Mouse (Mus musculus) myocyte (in vitro differentiated cells): ENCODE measurements around the gene Dqx1.

Experiments
- MAX ChIP-seq: IDR thresholded peaks from one replicate; pipeline ENCODE4 v1.6.1; 2011; ENCODE audit warnings: low read depth, mild to moderate bottlenecking, control low read depth
- POLR2A ChIP-seq: IDR thresholded peaks from one replicate; pipeline ENCODE4 v1.6.1; 2011; ENCODE audit warnings: low read depth, mild to moderate bottlenecking, control low read depth, moderate library complexity; ENCODE audit not compliant: insufficient read length

- no peak for TF ChIP-seq POLR2A
- no peak for TF ChIP-seq MAX
Observed at GRCm38 (mm10) chr6:83049367-83049766, 8.3 kb upstream of the Dqx1 start.
